Mouse (Mus musculus) lung, adult 2 months (tissue): ENCODE data around the gene Hip1r.

ENCODE experiments used
- CTCF ChIP-seq: fragments of 200-500 bp; IDR thresholded peaks from 2 replicates; pipeline ENCODE4 v1.5.1; 2011; ENCODE audit warnings: mild to moderate bottlenecking, low read length, control low read depth; ENCODE audit not compliant: insufficient read depth
- POLR2A ChIP-seq: fragments of 200-500 bp; IDR thresholded peaks from 2 replicates; pipeline ENCODE4 v1.6.1; 2011; ENCODE audit warnings: low read depth, mild to moderate bottlenecking, control low read depth, low read length, borderline replicate concordance; ENCODE audit errors: extremely low read depth

DNA sequence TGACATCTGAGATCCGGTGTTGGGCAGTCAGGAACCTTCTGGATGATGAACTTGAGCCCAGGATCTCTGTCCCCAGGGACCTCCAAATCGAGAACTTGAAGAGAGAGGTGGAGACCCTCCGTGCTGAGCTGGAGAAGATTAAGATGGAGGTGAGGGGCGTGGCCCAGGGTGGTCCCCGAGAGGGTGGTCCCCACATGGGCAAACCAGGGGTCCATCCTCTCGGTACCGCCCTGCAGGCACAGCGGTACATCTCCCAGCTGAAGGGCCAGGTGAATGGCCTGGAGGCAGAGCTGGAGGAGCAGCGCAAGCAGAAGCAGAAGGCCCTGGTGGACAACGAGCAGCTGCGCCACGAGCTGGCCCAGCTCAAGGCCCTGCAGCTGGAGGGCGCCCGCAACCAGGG lies 23.3 kb downstream of the Hip1r start:
- no peak for TF ChIP-seq CTCF
- TF ChIP-seq POLR2A = no peak
